Mouse (Mus musculus) small intestine, adult 2 months (tissue): Measurements from ENCODE around the gene Vps36. TPM values are rescaled to one million over a fixed set of nuclear protein-coding genes. Genes with fewer than 3 reads are reported as not detected.

ENCODE experiments used
- H3K27ac ChIP-seq: fragments of 200-500 bp; 2 replicates; pipeline ENCODE4 v1.5.1; 2012; ENCODE audit warnings: low read depth, low read length, control low read depth, inconsistent platforms; ENCODE audit not compliant: insufficient read depth
- H3K27me3 ChIP-seq: fragments of 200-500 bp; 2 replicates; pipeline ENCODE4 v1.6.1; 2012; ENCODE audit warnings: mild to moderate bottlenecking, moderate library complexity, low read length, inconsistent platforms; ENCODE audit not compliant: control insufficient read depth, insufficient read depth
- H3K36me3 ChIP-seq: fragments of 200-500 bp; 2 replicates; pipeline ENCODE4 v1.6.1; 2012; ENCODE audit warnings: mild to moderate bottlenecking, low read length, control low read depth, inconsistent platforms; ENCODE audit not compliant: control insufficient read depth, insufficient read depth
- H3K4me1 ChIP-seq: fragments of 200-500 bp; 2 replicates; pipeline ENCODE4 v1.6.1; 2012; ENCODE audit warnings: low read length, inconsistent platforms, mixed read lengths; ENCODE audit not compliant: control insufficient read depth, insufficient read depth, insufficient read length
- H3K4me3 ChIP-seq: fragments of 200-500 bp; 2 replicates; pipeline ENCODE4 v1.5.1; 2012; ENCODE audit warnings: low read depth, mild to moderate bottlenecking, control low read depth, inconsistent platforms, low read length, moderate library complexity
- CTCF ChIP-seq: fragments of 200-500 bp; IDR thresholded peaks from 2 replicates; pipeline ENCODE4 v1.5.1; 2012; ENCODE audit warnings: low read depth, mild to moderate bottlenecking, control low read depth, inconsistent platforms, low read length, moderate library complexity, mixed read lengths; ENCODE audit not compliant: insufficient replicate concordance, insufficient read length; ENCODE audit errors: extremely low read depth
- POLR2A ChIP-seq: fragments of 200-500 bp; IDR thresholded peaks from 2 replicates; pipeline ENCODE4 v1.6.1; 2012; ENCODE audit warnings: low read depth, mild to moderate bottlenecking, control low read depth, inconsistent platforms, low read length, moderate library complexity
- WGBS: fragments of 180-500 bp; shearing (Covaris S2); methylation state at CpG from one replicate; pipeline ENCODE4 v1.1.7; 2018; 5-methylcytosine and 5-hydroxymethylcytosine counted together
- polyA plus RNA-seq: library from polyadenylated mRNA; depleted of rRNA; stranded (reverse); fragments of >200 nt; gene quantifications from 2 replicates; pipeline ENCODE4 v1.2.3, GENCODE M21; 2012

Vps36 gene
- polyA plus RNA-seq, 1 experiment, result 6.5 TPM

DNA sequence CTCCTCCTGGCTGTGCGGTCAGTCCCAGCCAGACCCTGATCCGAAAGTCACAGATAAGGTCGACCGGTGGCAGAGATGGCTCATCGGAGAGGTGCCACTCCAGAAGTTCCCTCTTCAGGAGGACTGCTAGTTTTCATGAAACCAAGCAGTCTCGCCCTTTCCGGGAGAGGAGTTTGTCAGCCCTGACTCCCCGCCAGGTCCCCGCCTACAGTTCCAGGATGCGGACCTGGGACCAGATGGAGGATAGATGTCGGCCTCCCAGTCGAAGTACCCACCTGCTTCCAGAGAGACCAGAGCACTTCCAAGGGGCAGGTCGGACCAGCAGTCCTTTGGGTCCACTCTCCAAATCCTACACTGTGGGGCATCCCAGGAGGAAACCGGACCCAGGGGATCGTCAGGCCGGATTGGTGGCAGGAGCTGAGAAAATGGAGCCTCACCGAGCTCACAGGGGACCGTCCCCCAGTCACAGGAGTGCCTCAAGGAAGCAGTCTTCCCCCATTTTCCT is 66.4 kb downstream of the Vps36 start:
- WGBS, result 88% methylated on average over 18 of the region's 18 CpGs
- H3K4me1 ChIP-seq, result peaks cover 3% of the 10 kb centered on the region; the same call in 1 of the 2 replicates
- no peak for TF ChIP-seq CTCF
- TF ChIP-seq POLR2A, result no peak
- no peaks in the 10 kb centered on the region for H3K27me3 ChIP-seq
- H3K27ac ChIP-seq, result no peak overlapping the region
- H3K4me3 ChIP-seq, result no peak overlapping the region
- H3K36me3 ChIP-seq, result no peaks in the 10 kb centered on the region

DNA sequence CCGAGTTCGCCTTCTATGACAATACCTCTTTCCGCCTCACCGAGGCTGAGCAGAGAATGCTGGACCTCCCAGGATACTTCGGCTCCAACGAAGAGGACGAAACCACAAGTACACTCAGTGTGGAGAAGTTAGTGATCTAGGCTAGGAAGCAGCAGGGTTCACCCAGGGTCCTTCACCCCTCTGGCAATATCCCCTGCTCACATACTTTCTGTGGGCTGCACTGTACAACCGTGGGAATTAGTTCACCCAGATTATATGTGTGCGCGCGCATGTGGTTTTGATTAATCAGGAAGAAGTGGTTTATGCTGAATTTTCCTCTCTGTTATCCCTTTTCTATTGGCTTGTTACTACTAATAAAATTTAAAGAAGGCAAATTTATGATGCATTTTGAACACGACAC is 66.9 kb downstream of the Vps36 start:
- TF ChIP-seq CTCF (no peak), POLR2A (no peak)
- WGBS, result 80% methylated on average over 12 of the region's 12 CpGs
- Histone ChIP-seq H3K27me3 (no peaks in the 10 kb centered on the region), H3K4me1 (peaks cover 3% of the 10 kb centered on the region; the same call in 1 of the 2 replicates), H3K4me3 (no peak overlapping the region), H3K27ac (no peak overlapping the region), H3K36me3 (no peaks in the 10 kb centered on the region)

DNA sequence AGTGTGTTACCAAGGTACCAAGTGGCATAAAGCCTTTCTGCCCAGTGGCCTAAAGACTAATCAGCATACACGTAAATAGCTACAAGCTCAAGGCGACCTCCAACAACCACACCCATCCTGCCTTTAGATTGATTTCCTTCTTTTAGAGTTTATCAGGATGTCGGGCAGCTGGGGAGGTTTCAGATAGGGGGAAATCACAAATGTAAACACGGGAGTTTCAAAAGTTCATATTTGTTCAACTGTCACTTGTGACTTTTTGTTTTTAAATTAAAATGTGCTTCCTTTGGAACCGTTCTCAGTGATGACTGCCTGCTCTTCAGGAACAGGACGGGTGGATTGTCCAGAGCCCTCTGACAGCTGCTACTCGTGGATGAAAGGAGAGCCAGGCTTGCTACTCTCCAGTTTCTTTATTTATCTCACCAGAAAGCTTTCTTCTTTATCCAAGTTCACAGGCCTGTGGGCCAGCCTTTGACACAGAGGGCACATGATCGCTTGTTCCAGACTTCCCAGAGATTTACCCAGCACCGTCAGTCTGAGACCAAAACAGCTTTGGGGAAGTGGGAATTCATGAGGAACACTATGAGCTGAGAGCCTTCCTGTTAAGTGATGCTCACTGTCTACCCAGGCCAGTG is 67.6 kb downstream of the Vps36 start:
- peaks cover 3% of the 10 kb centered on the region; the same call in 1 of the 2 replicates for H3K4me1 ChIP-seq
- no peaks in the 10 kb centered on the region for H3K27me3 ChIP-seq
- H3K27ac ChIP-seq, result no peak overlapping the region
- TF ChIP-seq CTCF (no peak), POLR2A (no peak)
- no peak overlapping the region for H3K4me3 ChIP-seq
- 10% methylated on average over 9 of the region's 9 CpGs for WGBS
- no peaks in the 10 kb centered on the region for H3K36me3 ChIP-seq

DNA sequence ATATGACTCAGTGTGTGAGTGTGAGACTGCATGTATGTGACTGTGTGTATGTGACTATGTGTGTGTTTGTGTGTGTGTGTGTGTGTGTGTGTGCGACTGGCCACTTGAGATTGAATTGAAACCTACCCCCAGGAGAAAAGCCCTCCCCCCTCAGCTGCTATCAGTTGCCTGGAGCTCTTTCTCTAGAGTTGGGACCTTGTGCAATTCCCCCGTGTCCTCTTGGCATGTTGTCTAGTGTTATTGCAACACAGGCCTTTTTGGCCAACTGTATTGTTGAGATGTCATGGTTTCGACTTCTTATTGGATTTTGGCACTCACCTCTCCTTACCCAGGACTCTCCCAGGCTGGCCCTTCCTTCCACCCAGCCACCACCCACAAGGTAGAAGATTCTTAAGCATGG is 69.7 kb downstream of the Vps36 start:
- Histone ChIP-seq H3K4me1 (peaks cover 3% of the 10 kb centered on the region; the same call in 1 of the 2 replicates), H3K27ac (no peak overlapping the region), H3K4me3 (no peak overlapping the region), H3K27me3 (no peaks in the 10 kb centered on the region), H3K36me3 (no peaks in the 10 kb centered on the region)
- TF ChIP-seq POLR2A, result no peak
- no peak for TF ChIP-seq CTCF
- 79% methylated on average over 3 of the region's 3 CpGs for WGBS

DNA sequence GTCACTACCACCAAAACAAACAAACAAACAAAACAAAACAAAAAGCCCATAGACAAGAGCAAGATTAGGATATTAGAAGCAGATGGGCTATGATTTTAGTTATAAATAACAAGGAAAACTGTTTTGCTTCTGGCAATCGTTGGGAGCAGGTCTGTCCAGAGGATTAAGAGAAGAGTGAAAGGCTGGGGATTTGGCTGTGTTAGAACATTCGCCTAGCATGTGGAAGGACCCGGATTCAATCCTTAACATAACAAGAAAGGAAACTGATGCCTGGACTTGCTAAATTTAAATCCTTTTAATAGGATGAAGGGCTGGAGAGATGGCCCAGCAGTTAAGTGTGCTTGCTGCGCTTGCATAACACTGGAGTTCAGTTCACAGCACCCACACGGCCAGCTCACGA is 71.7 kb downstream of the Vps36 start:
- TF ChIP-seq CTCF (no peak), POLR2A (no peak)
- H3K27ac ChIP-seq, result no peak overlapping the region
- no peaks in the 10 kb centered on the region for H3K27me3 ChIP-seq
- H3K4me1 ChIP-seq, result peaks cover 3% of the 10 kb centered on the region; the same call in 1 of the 2 replicates
- H3K4me3 ChIP-seq, result no peak overlapping the region
- WGBS, result 83% methylated on average over 6 of the region's 6 CpGs
- no peaks in the 10 kb centered on the region for H3K36me3 ChIP-seq

DNA sequence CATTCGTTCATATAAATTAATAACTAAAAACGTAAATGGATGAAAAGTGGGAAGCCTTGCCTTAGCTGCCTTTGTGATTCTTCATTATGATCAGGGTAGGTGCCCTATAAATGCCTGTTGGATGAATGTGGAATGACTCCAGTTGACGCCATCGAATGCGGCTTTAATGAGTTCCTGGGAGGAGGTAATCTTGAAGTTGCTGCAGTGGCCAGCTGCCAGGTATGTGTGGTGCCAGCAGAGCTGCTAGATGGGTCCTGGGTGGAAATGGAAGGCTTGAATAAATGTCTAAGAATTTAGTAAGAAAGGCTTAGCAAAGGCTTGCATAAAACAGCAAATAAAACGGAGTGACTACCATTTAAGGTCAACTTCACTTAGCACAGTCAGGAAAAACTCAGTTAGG is 72.2 kb downstream of the Vps36 start:
- no peak overlapping the region for H3K4me3 ChIP-seq
- no peaks in the 10 kb centered on the region for H3K36me3 ChIP-seq
- H3K4me1 ChIP-seq, result peaks cover 3% of the 10 kb centered on the region; the same call in 1 of the 2 replicates
- TF ChIP-seq POLR2A (no peak), CTCF (no peak)
- 61% methylated on average over 6 of the region's 6 CpGs for WGBS
- H3K27me3 ChIP-seq, result no peaks in the 10 kb centered on the region
- no peak overlapping the region for H3K27ac ChIP-seq

DNA sequence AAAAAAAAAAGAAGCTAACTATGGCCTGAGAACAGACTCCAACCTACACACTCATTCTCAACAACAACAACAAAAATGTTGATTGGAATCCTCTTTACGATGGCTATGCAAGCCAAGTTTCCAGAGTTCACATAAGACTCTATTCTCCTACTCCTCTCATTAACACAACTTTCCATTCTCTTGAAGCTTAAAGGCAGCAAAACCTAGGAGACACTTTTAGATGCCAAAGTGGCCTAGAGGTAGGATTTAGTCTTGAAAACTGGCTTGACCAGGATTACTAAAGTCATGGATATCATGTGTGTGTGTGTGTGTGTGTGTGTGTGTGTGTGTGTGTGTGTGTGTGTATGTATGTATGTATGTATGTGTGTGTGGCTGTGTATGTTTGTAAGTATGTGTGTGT is 72.6 kb downstream of the Vps36 start:
- no peak for TF ChIP-seq CTCF
- TF ChIP-seq POLR2A, result no peak
- Histone ChIP-seq H3K4me1 (no peaks in the 10 kb centered on the region), H3K36me3 (no peaks in the 10 kb centered on the region), H3K27me3 (no peaks in the 10 kb centered on the region), H3K4me3 (no peak overlapping the region), H3K27ac (no peak overlapping the region)
- 97% methylated on average over 1 of the region's 1 CpGs for WGBS
